Mouse (Mus musculus): ENCODE measurements at regions not wholly inside any gene's neighbourhood (a gene's known extent, or its start where the extent isn't known, plus 50 kb on each side); places are given as distances from the start of the nearest gene placed in this dataset.

GRCm38 (mm10) chr5:76052782-76053181 is 74.5 kb upstream of the Kdr start:
- DNase-seq (ENCODE audit: low read depth in 1 of 2, low spot score in 2 of 2), result no peak
- H3K4me1 ChIP-seq (ENCODE audit: control insufficient read depth, insufficient read depth, insufficient read length), result peaks cover 5% of the 10 kb centered on the region; the same call in 1 of the 2 replicates
- H3K27ac ChIP-seq (ENCODE audit: insufficient read depth, low read length), result no peak overlapping the region
- WGBS, result 93% methylated on average over 1 of the region's 1 CpGs
- no peak for TF ChIP-seq POLR2A (IDR thresholded peaks at IDR 0.05; ENCODE audit: low read depth, low read length)
- H3K4me3 ChIP-seq (ENCODE audit: extremely low read depth, insufficient read depth, insufficient read length), result no peak overlapping the region
- H3K27me3 ChIP-seq (ENCODE audit: control insufficient read depth, insufficient read depth, low read length), result no peaks in the 10 kb centered on the region
- H3K36me3 ChIP-seq (ENCODE audit: control insufficient read depth, insufficient read depth, low read length), result no peaks in the 10 kb centered on the region

GRCm38 (mm10) chr5:76051658-76052057 is 73.4 kb upstream of the Kdr start:
- TF ChIP-seq POLR2A (IDR thresholded peaks at IDR 0.05; ENCODE audit: low read depth, low read length), result no peak
- no peak for TF ChIP-seq CTCF (IDR thresholded peaks at IDR 0.05; ENCODE audit: extremely low read depth, insufficient read depth, insufficient read length, insufficient replicate concordance)
- no peak overlapping the region for H3K27ac ChIP-seq (ENCODE audit: insufficient read depth, low read length)
- H3K4me1 ChIP-seq (ENCODE audit: control insufficient read depth, insufficient read depth, insufficient read length), result peaks cover 5% of the 10 kb centered on the region; the same call in 1 of the 2 replicates
- H3K27me3 ChIP-seq (ENCODE audit: control insufficient read depth, insufficient read depth, low read length), result no peaks in the 10 kb centered on the region
- DNase-seq (ENCODE audit: low read depth in 1 of 2, low spot score in 2 of 2), result no peak
- 58% methylated on average over 2 of the region's 2 CpGs for WGBS
- H3K36me3 ChIP-seq (ENCODE audit: control insufficient read depth, insufficient read depth, low read length), result no peaks in the 10 kb centered on the region
- H3K4me3 ChIP-seq (ENCODE audit: extremely low read depth, insufficient read depth, insufficient read length), result no peak overlapping the region

GRCm38 (mm10) chr5:76048103-76048874 is 70.0 kb upstream of the Kdr start:
- TF ChIP-seq CTCF (IDR thresholded peaks at IDR 0.05; ENCODE audit: extremely low read depth, insufficient read depth, insufficient read length, insufficient replicate concordance) (no peak), POLR2A (IDR thresholded peaks at IDR 0.05; ENCODE audit: low read depth, low read length) (no peak)
- peak in 1 of 2 experiments; percentile 14 for DNase-seq (ENCODE audit: low read depth in 1 of 2, low spot score in 2 of 2)
- H3K36me3 ChIP-seq (ENCODE audit: control insufficient read depth, insufficient read depth, low read length), result no peaks in the 10 kb centered on the region
- H3K4me3 ChIP-seq (ENCODE audit: extremely low read depth, insufficient read depth, insufficient read length), result no peak overlapping the region
- WGBS, result 47% methylated on average over 9 of the region's 9 CpGs
- peak overlapping the region; percentile 24; the same call in 1 of the 2 replicates for H3K27ac ChIP-seq (ENCODE audit: insufficient read depth, low read length)
- peaks cover 5% of the 10 kb centered on the region; the same call in 1 of the 2 replicates for H3K4me1 ChIP-seq (ENCODE audit: control insufficient read depth, insufficient read depth, insufficient read length)
- no peaks in the 10 kb centered on the region for H3K27me3 ChIP-seq (ENCODE audit: control insufficient read depth, insufficient read depth, low read length)

- H3K27ac ChIP-seq (ENCODE audit: insufficient read depth, low read length), result no peak overlapping the region
- peaks cover 5% of the 10 kb centered on the region; the same call in 1 of the 2 replicates for H3K4me1 ChIP-seq (ENCODE audit: control insufficient read depth, insufficient read depth, insufficient read length)
- H3K36me3 ChIP-seq (ENCODE audit: control insufficient read depth, insufficient read depth, low read length), result no peaks in the 10 kb centered on the region
- TF ChIP-seq CTCF (IDR thresholded peaks at IDR 0.05; ENCODE audit: extremely low read depth, insufficient read depth, insufficient read length, insufficient replicate concordance), result no peak
- no peak for TF ChIP-seq POLR2A (IDR thresholded peaks at IDR 0.05; ENCODE audit: low read depth, low read length)
- 89% methylated on average over 14 of the region's 14 CpGs for WGBS
- no peak for DNase-seq (ENCODE audit: low read depth in 1 of 2, low spot score in 2 of 2)
- no peak overlapping the region for H3K4me3 ChIP-seq (ENCODE audit: extremely low read depth, insufficient read depth, insufficient read length)
- H3K27me3 ChIP-seq (ENCODE audit: control insufficient read depth, insufficient read depth, low read length), result no peaks in the 10 kb centered on the region
Observed at GRCm38 (mm10) chr5:76043521-76044510, 65.6 kb upstream of the Kdr start.

- H3K4me3 ChIP-seq (ENCODE audit: extremely low read depth, insufficient read depth, insufficient read length), result no peak overlapping the region
- H3K27ac ChIP-seq (ENCODE audit: insufficient read depth, low read length), result no peak overlapping the region
- H3K27me3 ChIP-seq (ENCODE audit: control insufficient read depth, insufficient read depth, low read length), result no peaks in the 10 kb centered on the region
- TF ChIP-seq POLR2A (IDR thresholded peaks at IDR 0.05; ENCODE audit: low read depth, low read length), result no peak
- no peak for TF ChIP-seq CTCF (IDR thresholded peaks at IDR 0.05; ENCODE audit: extremely low read depth, insufficient read depth, insufficient read length, insufficient replicate concordance)
- H3K4me1 ChIP-seq (ENCODE audit: control insufficient read depth, insufficient read depth, insufficient read length), result no peaks in the 10 kb centered on the region
- WGBS, result 66% methylated on average over 10 of the region's 10 CpGs
- no peak for DNase-seq (ENCODE audit: low read depth in 1 of 2, low spot score in 2 of 2)
- H3K36me3 ChIP-seq (ENCODE audit: control insufficient read depth, insufficient read depth, low read length), result no peaks in the 10 kb centered on the region
Observed at GRCm38 (mm10) chr5:76040454-76041203, 62.4 kb upstream of the Kdr start.

GRCm38 (mm10) chr5:76028729-76029128 is 50.5 kb upstream of the Kdr start:
- DNase-seq (ENCODE audit: low read depth in 1 of 2, low spot score in 2 of 2), result no peak
- TF ChIP-seq CTCF (IDR thresholded peaks at IDR 0.05; ENCODE audit: extremely low read depth, insufficient read depth, insufficient read length, insufficient replicate concordance) (no peak), POLR2A (IDR thresholded peaks at IDR 0.05; ENCODE audit: low read depth, low read length) (no peak)
- no peaks in the 10 kb centered on the region for H3K36me3 ChIP-seq (ENCODE audit: control insufficient read depth, insufficient read depth, low read length)
- peaks cover 1% of the 10 kb centered on the region; the same call in 1 of the 2 replicates for H3K27me3 ChIP-seq (ENCODE audit: control insufficient read depth, insufficient read depth, low read length)
- 79% methylated on average over 4 of the region's 4 CpGs for WGBS
- no peak overlapping the region for H3K27ac ChIP-seq (ENCODE audit: insufficient read depth, low read length)
- no peak overlapping the region for H3K4me3 ChIP-seq (ENCODE audit: extremely low read depth, insufficient read depth, insufficient read length)
- H3K4me1 ChIP-seq (ENCODE audit: control insufficient read depth, insufficient read depth, insufficient read length), result no peaks in the 10 kb centered on the region

Measured in spleen, adult 2 months (tissue).